Mouse (Mus musculus): ENCODE results near the gene Fcgr4.

DNA sequence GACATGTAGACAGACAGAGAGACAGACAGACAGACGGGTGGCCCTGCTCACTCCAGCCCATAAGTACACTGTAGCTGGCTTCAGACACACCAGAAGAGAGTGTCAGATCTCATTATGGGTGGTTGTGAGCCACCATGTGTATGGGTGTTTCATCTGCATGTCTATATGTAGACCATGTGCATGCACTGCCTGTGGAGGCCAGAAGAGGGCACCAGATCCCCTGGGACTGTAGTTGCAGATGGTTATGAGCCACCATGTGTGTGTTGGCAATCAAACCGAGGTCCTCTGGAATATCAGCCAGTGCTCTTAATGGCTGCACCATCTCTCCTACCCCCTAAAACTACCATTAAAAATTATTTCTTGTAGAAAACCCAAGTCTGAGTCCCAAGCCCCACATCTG, 11.8 kb upstream of the Fcgr4 start:
- peak; percentile 83 for TF ChIP-seq CTCF (IDR thresholded peaks at IDR 0.05; ENCODE audit: low read depth, low read length)
- no peak for TF ChIP-seq POLR2A (IDR thresholded peaks at IDR 0.05; ENCODE audit: borderline replicate concordance, low read depth, low read length)
